Mouse (Mus musculus) G1E (cell line): ENCODE results near the gene Gm765. TPM values are rescaled to one million over a fixed set of nuclear protein-coding genes. Genes with fewer than 3 reads are reported as not detected.

Experiments used
- ATAC-seq: 2 replicates; pipeline ENCODE4 v1.8.0; 2016; ENCODE audit warnings: mild to moderate bottlenecking; ENCODE audit not compliant: insufficient number of reproducible peaks, poor library complexity, low FRiP score, severe bottlenecking; ENCODE audit errors: extremely low read depth
- DNase-seq: peaks from one replicate; pipeline ENCODE4 v3.0.0; 2012; ENCODE audit warnings: low spot score
- H3K27me3 ChIP-seq: 2 replicates; pipeline ENCODE4 v1.6.1; 2012; ENCODE audit warnings: mild to moderate bottlenecking, low read length, inconsistent platforms; ENCODE audit not compliant: insufficient read depth
- H3K36me3 ChIP-seq: replicated peaks from 2 replicates; pipeline ENCODE3; 2012; ENCODE audit warnings: mild to moderate bottlenecking, inconsistent platforms
- H3K4me1 ChIP-seq: 2 replicates; pipeline ENCODE4 v1.6.1; 2012; ENCODE audit warnings: low read depth, low read length, inconsistent platforms, mixed read lengths; ENCODE audit not compliant: insufficient read depth
- H3K4me3 ChIP-seq: 2 replicates; pipeline ENCODE4 v1.5.1; 2012; ENCODE audit warnings: low read depth, mild to moderate bottlenecking, inconsistent platforms, low read length, moderate library complexity, mixed read lengths
- H3K9me3 ChIP-seq: replicated peaks from 2 replicates; pipeline ENCODE4 v1.6.1; 2012; ENCODE audit warnings: inconsistent platforms
- CTCF ChIP-seq: IDR thresholded peaks from 2 replicates; pipeline ENCODE4 v1.5.1; 2012; ENCODE audit warnings: low read depth, low read length, inconsistent platforms, mixed read lengths
- GATA1 ChIP-seq: IDR thresholded peaks from 2 replicates; pipeline ENCODE4 v1.6.1; 2012; ENCODE audit warnings: borderline replicate concordance, low read length, inconsistent platforms, mixed read lengths
- GATA2 ChIP-seq: IDR thresholded peaks from 2 replicates; pipeline ENCODE4 v1.6.1; 2012; ENCODE audit warnings: low read depth, low read length, inconsistent platforms, borderline replicate concordance
- POLR2AphosphoS5 ChIP-seq: IDR thresholded peaks from 2 replicates; pipeline ENCODE4 v1.6.1; 2012; ENCODE audit warnings: low read depth, low read length, inconsistent platforms; ENCODE audit not compliant: insufficient replicate concordance
- TAL1 ChIP-seq: conservative IDR thresholded peaks from 2 replicates; pipeline ENCODE4 v1.6.1; 2012; ENCODE audit warnings: low read depth, low read length, inconsistent platforms, mixed read lengths
- polyA plus RNA-seq: library from polyadenylated mRNA; stranded (reverse); fragments of >175 nt; gene quantifications from 2 replicates; pipeline ENCODE4 v1.2.3, GENCODE M21; 2012
- total RNA-seq, 2 experiments: library from RNA; stranded (forward) in 1 of 2; stranded (reverse) in 1 of 2; fragments of 200-1000 nt in 1 of 2; fragments of >200 nt in 1 of 2; fragmentation: Nextera tagmentation in 1 of 2; gene quantifications; 2 replicates each; pipeline ENCODE4 v1.2.3; 2014 to 2017

The Gm765 gene
- total RNA-seq (2014; fragmentation: Nextera tagmentation) (not detected in 2 replicates), total RNA-seq (2017) (0.16 and 0.35 TPM in 2 replicates), polyA plus RNA-seq (not detected in 2 replicates)

DNA sequence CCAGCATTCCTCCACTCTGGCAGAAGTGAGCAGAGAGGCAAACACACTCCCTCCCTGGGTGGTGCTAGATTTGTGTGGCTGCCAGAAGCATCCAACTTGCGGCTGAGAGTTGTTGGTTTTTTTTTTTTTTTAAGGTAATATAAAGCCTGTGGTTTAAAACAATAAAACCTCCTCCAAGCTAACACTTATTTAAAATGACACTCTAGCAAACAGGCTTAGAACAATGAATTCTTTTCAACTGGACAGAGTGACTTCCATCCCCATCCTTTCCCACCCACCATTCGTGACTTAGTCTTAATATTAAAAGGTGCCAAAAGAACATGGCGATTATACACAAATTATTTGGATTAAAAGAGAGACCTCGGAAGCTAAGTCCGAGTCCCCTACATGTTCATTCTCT is at the start of gene Gm765:
Gene Gm765 (minus strand): TSS at position 101 of the 400 bp plus-strand sequence.
- ATAC-seq = no peak

DNA sequence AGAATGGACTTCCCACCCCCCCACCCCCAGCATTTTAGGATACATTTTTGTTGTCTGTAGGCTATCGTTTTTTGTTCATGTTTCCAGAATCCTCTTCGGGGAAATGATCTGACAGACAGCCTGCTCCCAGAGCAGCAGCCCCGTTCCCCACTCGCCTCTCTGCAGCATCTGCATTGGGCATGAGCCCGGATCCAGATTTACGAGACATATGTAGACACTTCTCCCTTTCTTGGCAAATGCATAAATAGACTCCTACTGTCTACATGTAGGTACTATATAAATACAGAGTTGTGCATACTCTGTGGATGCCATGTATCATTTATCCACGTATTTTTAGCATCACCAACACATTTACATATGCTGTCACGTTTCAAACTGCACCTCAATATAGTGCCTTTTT is 42.9 kb upstream of the Gm765 start:
- Histone ChIP-seq H3K27me3 (no peaks in the 10 kb centered on the region), H3K9me3 (peaks cover 11% of the 10 kb centered on the region), H3K4me1 (no peaks in the 10 kb centered on the region), H3K36me3 (no peaks in the 10 kb centered on the region), H3K4me3 (no peak overlapping the region)
- DNase-seq (no peak), ATAC-seq (no peak)
- no peak for TF ChIP-seq TAL1

More for the DNA sequence above, at the start of gene Gm765:
- DNase-seq = no peak
- Histone ChIP-seq H3K27me3 (no peaks in the 10 kb centered on the region), H3K36me3 (no peaks in the 10 kb centered on the region), H3K4me3 (no peak within 1 kb of the TSS), H3K4me1 (no peaks in the 10 kb centered on the region), H3K9me3 (peaks cover 13% of the 10 kb centered on the region)
- TF ChIP-seq TAL1 (no peak), CTCF (no peak), GATA2 (no peak), POLR2AphosphoS5 (no peak), GATA1 (no peak)

DNA sequence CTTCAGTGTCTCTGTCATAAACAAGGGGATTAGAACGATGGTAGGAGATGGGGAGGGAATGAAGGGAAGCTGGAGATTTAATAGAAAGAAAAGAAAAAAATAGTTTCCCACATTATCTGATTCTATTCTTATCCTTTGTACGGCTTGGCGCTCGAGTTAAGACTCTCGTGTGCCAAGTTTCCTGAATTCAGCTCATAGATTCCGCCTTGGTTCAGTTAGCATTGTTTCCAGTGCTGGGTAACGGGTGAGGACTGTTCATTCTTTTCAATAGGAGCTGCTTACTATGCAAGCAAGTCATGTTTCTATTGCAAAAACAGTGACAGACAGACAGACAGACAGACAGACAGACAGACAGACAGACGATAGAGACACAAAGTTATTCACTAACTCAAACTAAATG is 41.9 kb upstream of the Gm765 start:
- no peaks in the 10 kb centered on the region for H3K36me3 ChIP-seq
- H3K4me3 ChIP-seq = no peak overlapping the region
- ATAC-seq = no peak
- H3K27me3 ChIP-seq = no peaks in the 10 kb centered on the region
- no peak for DNase-seq
- H3K4me1 ChIP-seq = no peaks in the 10 kb centered on the region
- peaks cover 6% of the 10 kb centered on the region for H3K9me3 ChIP-seq
- no peak for TF ChIP-seq CTCF
- no peak for TF ChIP-seq GATA2
- TF ChIP-seq POLR2AphosphoS5 = no peak
- no peak for TF ChIP-seq GATA1

DNA sequence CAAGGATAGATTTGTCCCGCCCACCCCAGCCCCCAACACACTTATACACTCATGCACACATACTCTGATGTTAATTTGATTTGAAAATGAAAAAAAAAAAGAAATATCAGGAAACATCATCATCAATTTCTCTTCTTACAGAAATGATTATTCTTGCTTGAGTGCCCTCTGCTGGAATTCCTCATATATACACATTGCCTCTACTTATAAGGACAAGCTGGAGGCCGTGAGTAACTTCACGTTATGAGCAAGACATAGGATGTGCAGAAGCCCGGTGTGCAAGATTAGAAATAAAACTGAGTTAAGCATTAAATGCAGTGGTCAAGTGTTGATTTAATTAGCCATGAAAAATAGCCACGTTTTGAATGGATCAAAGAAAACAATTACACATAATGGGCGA is 40.9 kb upstream of the Gm765 start:
- peaks cover 3% of the 10 kb centered on the region for H3K9me3 ChIP-seq
- ATAC-seq (no peak), DNase-seq (no peak)
- no peak for TF ChIP-seq TAL1
- no peak for TF ChIP-seq POLR2AphosphoS5
- TF ChIP-seq GATA1 = no peak
- TF ChIP-seq CTCF = no peak
- no peak for TF ChIP-seq GATA2
- H3K4me3 ChIP-seq = no peak overlapping the region
- H3K27me3 ChIP-seq = no peaks in the 10 kb centered on the region
- H3K4me1 ChIP-seq = no peaks in the 10 kb centered on the region
- H3K36me3 ChIP-seq = no peaks in the 10 kb centered on the region

DNA sequence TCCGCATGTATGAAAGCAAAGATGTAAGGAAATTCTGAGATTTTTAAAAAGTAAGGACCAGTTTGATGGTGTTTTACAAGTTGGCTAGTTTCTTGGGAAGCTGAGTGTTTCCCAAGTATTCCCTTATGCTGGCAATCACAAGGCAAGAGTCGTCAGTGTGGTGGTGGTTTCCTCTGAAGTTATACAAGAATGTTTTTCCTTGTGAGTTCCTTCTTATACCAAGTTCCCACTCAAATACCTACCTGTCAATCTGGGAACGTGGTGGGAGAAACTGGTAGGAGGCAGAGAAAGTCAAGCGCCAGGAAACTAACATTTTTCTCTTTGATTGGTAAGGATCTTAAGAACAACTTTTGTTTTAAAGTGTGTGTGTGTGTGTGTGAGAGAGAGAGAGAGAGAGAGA is 23.6 kb upstream of the Gm765 start:
- TF ChIP-seq CTCF (no peak), TAL1 (no peak), POLR2AphosphoS5 (no peak), GATA1 (no peak), GATA2 (no peak)
- no peaks in the 10 kb centered on the region for H3K4me1 ChIP-seq
- DNase-seq = no peak
- ATAC-seq = no peak
- no peaks in the 10 kb centered on the region for H3K36me3 ChIP-seq
- H3K9me3 ChIP-seq = peaks cover 7% of the 10 kb centered on the region
- H3K27me3 ChIP-seq = no peaks in the 10 kb centered on the region
- no peak overlapping the region for H3K4me3 ChIP-seq

DNA sequence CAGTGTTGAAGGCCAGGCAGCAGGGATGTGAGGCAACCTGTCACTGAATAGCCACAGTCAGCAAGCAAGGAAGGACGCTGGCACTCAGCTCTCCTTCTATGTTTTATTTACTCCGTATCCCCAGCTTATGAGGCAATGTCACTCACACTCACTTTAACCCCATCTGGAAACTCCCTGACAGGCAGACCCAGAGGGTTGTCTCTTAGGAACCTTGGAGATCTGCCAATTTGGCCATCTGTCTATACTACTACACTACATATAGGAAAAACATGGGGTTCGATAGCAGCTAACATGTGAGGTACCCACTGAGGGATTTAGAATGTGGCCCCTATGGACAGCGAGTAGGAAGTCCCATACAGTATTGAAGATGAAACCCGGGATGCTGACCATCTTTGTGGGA is 12.7 kb upstream of the Gm765 start:
- Histone ChIP-seq H3K27me3 (no peaks in the 10 kb centered on the region), H3K9me3 (peaks cover 28% of the 10 kb centered on the region), H3K4me3 (no peak overlapping the region), H3K36me3 (no peaks in the 10 kb centered on the region), H3K4me1 (no peaks in the 10 kb centered on the region)
- no peak for ATAC-seq
- TF ChIP-seq TAL1 = no peak
- no peak for TF ChIP-seq GATA2
- no peak for TF ChIP-seq GATA1
- no peak for TF ChIP-seq POLR2AphosphoS5
- TF ChIP-seq CTCF = no peak
- no peak for DNase-seq

DNA sequence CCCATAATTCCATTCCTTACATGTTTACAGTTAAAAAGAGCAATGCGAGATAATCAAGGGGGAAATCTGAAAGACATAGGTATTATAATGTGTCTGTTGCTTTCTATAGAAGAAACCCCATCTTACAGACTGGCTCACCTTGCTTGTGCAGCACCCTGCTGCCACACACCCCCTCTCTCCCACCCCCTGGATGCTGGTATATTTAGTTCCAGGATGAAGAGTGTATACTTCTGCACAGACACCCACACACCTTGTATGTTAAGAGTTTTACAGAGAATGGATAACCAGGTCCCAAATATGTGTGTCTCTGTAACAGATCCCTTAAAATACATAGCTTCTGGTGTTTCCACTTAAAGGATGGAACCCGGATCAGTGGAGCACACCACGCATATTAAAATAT is 10.7 kb upstream of the Gm765 start:
- TF ChIP-seq CTCF (no peak), GATA2 (no peak), TAL1 (no peak), POLR2AphosphoS5 (no peak), GATA1 (no peak)
- DNase-seq (no peak), ATAC-seq (no peak)
- no peaks in the 10 kb centered on the region for H3K27me3 ChIP-seq
- no peaks in the 10 kb centered on the region for H3K4me1 ChIP-seq
- no peak overlapping the region for H3K4me3 ChIP-seq
- peaks cover 28% of the 10 kb centered on the region for H3K9me3 ChIP-seq
- no peaks in the 10 kb centered on the region for H3K36me3 ChIP-seq
